Mouse (Mus musculus) common myeloid progenitor, adult 5-6 weeks (primary cell): ENCODE data around the gene Mfsd13b. TPM values are rescaled to one million over a fixed set of nuclear protein-coding genes. Genes with fewer than 3 reads are reported as not detected.
"Not testable (repeated sequence)": the region's sequence is repeated elsewhere in the genome, so short reads cannot be mapped to it uniquely, and the experiment has no call there.

Experiments
- ATAC-seq: replicated peaks from 2 replicates; pipeline ENCODE4 v1.8.0; 2016; ENCODE audit warnings: low read depth, mild to moderate bottlenecking, moderate TSS enrichment, inconsistent platforms; ENCODE audit not compliant: poor library complexity, severe bottlenecking
- total RNA-seq: library from RNA; stranded (forward); fragments of 200-1000, 187-1606 nt; gene quantifications from 2 replicates; pipeline ENCODE4 v1.2.3, GENCODE M21; 2017

Gene Mfsd13b
- total RNA-seq, 1 experiment from 2014 or later: not detected

- peak; percentile 12; the same call in 1 of the 2 replicates for ATAC-seq
Measured at GRCm38 (mm10) chr7:120980931-120981924, 1.1 kb upstream of the Mfsd13b start.

DNA sequence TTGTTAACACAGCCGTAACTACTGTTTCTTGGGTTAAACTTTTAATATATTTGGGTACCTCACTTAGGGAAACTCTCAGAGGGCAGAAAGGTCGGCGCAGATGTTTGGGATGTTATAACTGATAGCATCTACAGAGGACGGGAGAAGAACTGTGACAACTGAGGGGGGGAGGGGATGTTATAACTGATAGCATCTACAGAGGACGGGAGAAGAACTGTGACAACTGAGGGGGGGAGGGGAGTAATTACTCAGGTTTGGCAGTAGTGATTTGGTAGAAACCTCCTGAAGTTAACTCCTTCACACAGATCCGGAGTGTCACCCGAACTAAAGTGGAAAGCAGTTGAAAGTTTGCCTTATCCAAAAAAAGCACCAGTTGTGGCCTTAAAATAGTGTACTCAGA, 659 bp downstream of the Mfsd13b start:
- ATAC-seq: 0 out of 2 replicates have a peak, but pooled peaks have one; percentile 4

- ATAC-seq: no peak
Measured at GRCm38 (mm10) chr7:120991191-120991590, 8.9 kb downstream of the Mfsd13b start.

DNA sequence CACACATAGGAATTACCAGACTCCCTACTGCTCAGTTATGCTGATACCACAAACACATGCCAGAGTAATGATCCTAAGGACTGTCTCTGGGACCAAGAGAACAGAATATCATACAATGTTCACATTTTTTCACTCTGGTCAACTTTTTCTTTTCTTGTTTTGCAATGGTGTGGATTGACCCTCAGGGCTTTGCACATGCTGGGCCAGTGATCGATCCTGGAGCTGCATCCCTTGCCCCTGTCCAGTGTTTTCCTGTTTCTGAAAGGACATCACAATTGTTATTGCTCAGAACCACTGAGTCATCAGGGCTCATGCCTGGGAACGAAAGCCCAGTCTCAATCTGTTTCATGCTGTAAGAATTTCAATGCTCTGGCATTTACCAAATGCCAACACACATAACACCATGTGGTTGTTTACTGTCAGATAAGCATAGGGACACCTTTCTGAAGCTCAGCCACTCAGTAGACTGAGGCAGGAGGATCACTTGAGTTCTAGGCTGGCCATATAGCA, 16.8 kb downstream of the Mfsd13b start:
- no peak for ATAC-seq

DNA sequence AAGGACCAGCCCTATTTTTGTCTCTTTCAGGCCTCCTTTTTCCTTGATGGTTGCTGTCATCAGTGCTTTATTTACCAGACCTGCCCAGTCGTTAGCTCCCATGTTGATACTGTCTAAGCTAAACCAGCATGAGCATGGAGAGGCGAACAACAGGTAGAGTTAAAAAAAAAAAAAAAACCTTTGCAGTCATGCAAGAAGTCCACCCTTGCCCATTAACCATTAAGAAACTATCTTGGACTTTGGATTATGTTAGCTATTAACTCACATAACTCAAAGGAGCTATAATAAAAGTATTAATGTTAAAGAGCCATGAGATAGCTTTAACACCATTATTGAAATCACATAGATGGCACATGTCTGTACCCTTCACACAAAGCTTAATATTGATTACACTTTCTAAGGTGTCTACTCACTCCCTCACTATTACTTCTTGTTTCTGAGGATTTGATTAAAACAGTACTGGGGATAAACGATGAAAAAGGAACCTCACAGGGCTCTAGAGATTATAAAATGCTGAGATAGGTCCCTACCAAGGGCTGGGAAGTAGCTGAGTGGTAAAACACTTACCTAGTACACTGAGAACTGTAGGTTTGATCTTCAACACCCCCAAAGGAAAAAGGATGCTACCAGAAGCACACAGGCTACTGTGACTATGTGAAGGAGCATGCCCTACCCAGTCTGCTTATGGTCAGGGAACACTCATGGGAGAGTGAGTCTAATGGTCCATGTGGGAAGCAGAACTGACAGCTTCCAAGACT, 17.9 kb downstream of the Mfsd13b start:
- no peak for ATAC-seq

GRCm38 (mm10) chr7:121001879-121002278, 19.6 kb downstream of the Mfsd13b start:
- no peak for ATAC-seq

DNA sequence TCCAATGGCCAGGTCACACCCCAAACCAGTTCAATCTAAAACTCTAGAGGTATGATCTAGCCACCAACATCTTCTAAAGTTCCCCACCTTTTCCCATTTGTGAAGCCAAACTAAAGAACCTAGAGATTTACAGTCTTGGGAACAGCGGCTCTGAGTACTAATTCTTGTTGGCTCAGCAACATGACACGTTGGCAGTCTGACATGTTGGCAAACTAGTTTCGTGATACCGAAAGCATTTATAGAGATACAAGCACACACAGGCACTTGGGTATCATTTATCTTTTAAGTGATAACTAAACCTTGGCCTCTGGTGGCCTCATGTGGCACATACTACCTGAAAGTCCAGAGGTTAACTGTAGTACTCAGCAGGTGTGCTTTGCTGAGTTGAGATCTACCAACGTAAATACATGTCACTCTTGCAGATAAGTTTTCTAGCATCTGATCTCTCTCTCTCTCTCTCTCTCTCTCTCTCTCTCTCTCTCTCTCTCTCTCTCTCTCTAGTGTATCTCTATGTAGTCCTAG, 20.2 kb downstream of the Mfsd13b start:
- ATAC-seq: no peak

DNA sequence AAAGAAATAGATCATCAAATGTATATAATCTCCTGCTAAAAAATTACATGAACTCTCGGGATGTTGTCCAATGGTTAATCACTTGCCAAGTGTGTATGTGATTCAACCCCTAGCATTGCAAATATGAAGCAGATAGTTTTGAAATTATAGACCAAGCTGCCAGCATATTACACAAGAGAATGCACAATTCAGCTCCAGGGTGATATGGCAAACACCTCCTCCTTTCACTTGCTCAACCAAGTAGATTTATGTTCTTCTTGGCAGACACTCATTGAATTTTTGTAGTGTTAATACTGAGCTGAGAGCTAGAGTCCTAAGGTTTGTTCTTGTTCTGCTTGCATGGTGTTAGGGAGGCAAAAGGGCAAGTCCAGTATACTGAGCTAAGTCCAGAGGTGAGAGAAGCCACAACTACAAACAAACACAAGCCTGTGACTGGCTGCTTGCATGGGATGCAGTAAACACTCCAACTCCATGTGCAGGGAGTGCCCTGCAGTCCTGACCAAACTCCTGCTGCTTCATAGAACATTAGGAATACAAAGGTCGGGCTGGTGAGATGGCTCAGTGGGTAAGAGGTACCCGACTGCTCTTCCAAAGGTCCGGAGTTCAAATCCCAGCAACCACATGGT, 21.6 kb downstream of the Mfsd13b start:
- no peak for ATAC-seq

GRCm38 (mm10) chr7:121011794-121012689, 29.7 kb downstream of the Mfsd13b start:
- no peak for ATAC-seq

- ATAC-seq: no peak
Measured at GRCm38 (mm10) chr7:121014486-121014885, 32.2 kb downstream of the Mfsd13b start.

DNA sequence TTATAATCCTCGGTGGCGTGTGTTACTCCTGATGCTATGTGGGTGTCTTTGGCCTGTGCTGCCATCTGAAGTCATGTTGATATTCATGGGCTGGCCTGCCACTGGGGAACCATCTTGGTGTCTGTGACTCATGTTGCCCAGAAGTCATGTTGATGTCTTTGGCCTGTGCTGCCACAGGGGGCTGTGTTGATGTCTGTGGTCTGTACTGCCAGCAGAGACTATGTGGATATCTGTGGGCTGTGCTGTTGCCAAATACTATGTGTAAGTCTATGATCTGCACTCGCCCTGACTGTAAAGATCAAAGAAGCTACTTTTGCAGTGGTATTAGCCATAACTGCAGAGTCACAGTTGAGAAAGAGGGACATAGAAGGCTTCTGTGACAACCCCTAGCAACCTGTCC, 36.5 kb downstream of the Mfsd13b start:
- ATAC-seq: peak; percentile 32; the same call in 1 of the 2 replicates

- ATAC-seq: peak; percentile 42; the same call in 1 of the 2 replicates
Measured at GRCm38 (mm10) chr7:121020277-121020676, 38.0 kb downstream of the Mfsd13b start.

DNA sequence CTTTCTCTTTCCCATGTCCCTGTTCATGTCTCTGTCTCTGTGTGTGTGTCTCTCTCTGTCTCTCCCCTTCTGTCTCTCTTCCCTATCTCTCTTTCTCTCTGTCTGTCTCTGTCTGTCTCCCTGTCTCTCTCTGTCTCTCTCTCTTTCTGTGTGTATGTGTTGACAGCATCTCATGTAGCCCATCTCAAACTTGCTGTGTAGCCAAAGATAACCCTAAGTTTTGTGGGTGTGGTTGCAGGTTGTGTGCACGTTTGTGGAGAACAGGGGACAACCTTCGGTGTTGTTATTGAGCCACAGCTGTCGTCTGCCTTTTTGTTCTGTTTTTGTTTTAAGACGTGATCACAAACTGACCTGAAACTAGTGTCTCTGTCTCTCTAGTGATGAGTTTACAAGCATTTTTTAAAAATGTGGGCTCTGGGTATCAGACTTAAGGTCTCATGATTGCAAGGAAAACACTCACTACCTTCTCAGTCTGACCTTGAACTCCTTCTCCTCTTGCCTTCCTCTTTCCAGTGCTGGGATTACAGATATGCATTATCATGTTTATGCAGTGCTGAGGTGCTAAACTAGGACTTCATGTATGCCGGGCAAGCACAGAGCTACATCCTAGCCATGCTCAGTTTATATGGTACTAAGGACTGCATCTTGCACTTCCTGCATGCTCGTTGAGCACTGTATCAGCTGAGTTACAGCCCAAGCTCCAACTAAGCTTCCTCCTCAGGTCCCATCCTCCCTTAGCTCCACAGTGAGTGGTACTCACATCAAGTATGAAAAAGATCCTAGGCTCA, 43.1 kb downstream of the Mfsd13b start:
- no peak for ATAC-seq

GRCm38 (mm10) chr7:121026300-121026699, 44.0 kb downstream of the Mfsd13b start:
- ATAC-seq: no peak

DNA sequence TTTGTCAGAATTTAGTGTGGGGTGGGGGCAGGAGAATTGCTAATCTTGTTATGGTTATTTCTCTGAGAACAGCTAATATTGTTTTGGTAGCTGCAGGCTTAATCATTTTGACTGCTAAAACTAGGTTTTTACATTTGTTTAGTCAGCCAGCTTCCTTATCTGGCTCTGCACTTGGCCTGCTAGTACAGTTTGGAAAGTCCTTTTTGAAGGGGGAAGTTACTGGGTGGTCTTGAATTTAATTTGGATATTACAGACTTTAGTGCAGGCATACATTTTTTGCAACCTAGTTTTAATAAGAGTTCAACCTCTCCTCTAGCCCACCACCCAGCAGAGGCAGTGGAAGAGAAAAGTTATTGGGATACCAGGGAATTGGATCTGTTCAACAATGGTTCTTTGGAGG, 47.6 kb downstream of the Mfsd13b start:
- not testable (repeated sequence) for ATAC-seq

GRCm38 (mm10) chr7:121033856-121034652, 51.7 kb downstream of the Mfsd13b start, which contains the start of gene Mettl9:
Mettl9 (plus strand) TSS chr7:121034445.
- peak; percentile 99 for ATAC-seq

- ATAC-seq: peak; percentile 14; the same call in 1 of the 2 replicates
Measured at GRCm38 (mm10) chr7:121034701-121035141, 52.4 kb downstream of the Mfsd13b start.
